Mouse (Mus musculus) liver, adult 2 months (tissue): ENCODE results near the gene Triobp. TPM values are rescaled to one million over a fixed set of nuclear protein-coding genes. Genes with fewer than 3 reads are reported as not detected.

Experiments used
- DNase-seq: peaks from one replicate; pipeline ENCODE4 v3.0.0-alpha.2; 2011; ENCODE audit warnings: low read depth, low spot score; ENCODE audit errors: extremely low read depth
- H3K27ac ChIP-seq: fragments of 200-500 bp; replicated peaks from 2 replicates; pipeline ENCODE4 v1.5.1; 2012; ENCODE audit warnings: low read depth, mild to moderate bottlenecking, control low read depth, inconsistent platforms, low read length; ENCODE audit not compliant: insufficient read depth
- H3K27me3 ChIP-seq: fragments of 200-500 bp; 2 replicates; pipeline ENCODE4 v1.6.1; 2012; ENCODE audit warnings: mild to moderate bottlenecking, moderate library complexity, low read length, inconsistent platforms; ENCODE audit not compliant: control insufficient read depth, insufficient read depth
- H3K36me3 ChIP-seq: fragments of 200-500 bp; 2 replicates; pipeline ENCODE4 v1.6.1; 2012; ENCODE audit warnings: low read length, inconsistent platforms; ENCODE audit not compliant: control insufficient read depth, insufficient read depth
- H3K4me1 ChIP-seq: fragments of 200-500 bp; 2 replicates; pipeline ENCODE4 v1.6.1; 2011; ENCODE audit warnings: low read length; ENCODE audit not compliant: control insufficient read depth, insufficient read depth
- H3K4me3 ChIP-seq: fragments of 200-500 bp; 2 replicates; pipeline ENCODE4 v1.5.1; 2011; ENCODE audit warnings: low read depth, mild to moderate bottlenecking, control low read depth, low read length, moderate library complexity; ENCODE audit not compliant: insufficient read depth
- H3K79me2 ChIP-seq: fragments of 200-500 bp; 2 replicates; pipeline ENCODE4 v1.6.1; 2012; ENCODE audit warnings: inconsistent platforms, mild to moderate bottlenecking, low read length, moderate library complexity; ENCODE audit not compliant: control insufficient read depth, insufficient read depth
- H3K9ac ChIP-seq: fragments of 200-500 bp; 2 replicates; pipeline ENCODE4 v1.6.1; 2012; ENCODE audit warnings: low read depth, mild to moderate bottlenecking, control low read depth, inconsistent platforms, low read length
- CTCF ChIP-seq: fragments of 200-500 bp; IDR thresholded peaks from 2 replicates; pipeline ENCODE4 v1.5.1; 2011; ENCODE audit warnings: low read depth, low read length, control low read depth
- POLR2A ChIP-seq: fragments of 200-500 bp; IDR thresholded peaks from 2 replicates; pipeline ENCODE4 v1.6.1; 2011; ENCODE audit warnings: low read length, control low read depth; ENCODE audit not compliant: insufficient read depth; ENCODE audit errors: extremely low read depth
- WGBS: fragments of 180-500 bp; shearing (Covaris S2); methylation state at CpG from one replicate; pipeline ENCODE4 v1.1.7; 2018; 5-methylcytosine and 5-hydroxymethylcytosine counted together
- polyA plus RNA-seq: library from polyadenylated mRNA; depleted of rRNA; stranded (reverse); fragments of >200 nt; gene quantifications from 2 replicates; pipeline ENCODE4 v1.2.3, GENCODE M21; 2012
- total RNA-seq: library from RNA; depleted of rRNA; stranded (reverse); fragments of >200 nt; gene quantifications from 2 replicates; pipeline ENCODE4 v1.2.3, GENCODE M21; 2014

Triobp gene
- total and polyA plus RNA-seq, 2 experiments, result 11.9 to 19.9 TPM

DNA sequence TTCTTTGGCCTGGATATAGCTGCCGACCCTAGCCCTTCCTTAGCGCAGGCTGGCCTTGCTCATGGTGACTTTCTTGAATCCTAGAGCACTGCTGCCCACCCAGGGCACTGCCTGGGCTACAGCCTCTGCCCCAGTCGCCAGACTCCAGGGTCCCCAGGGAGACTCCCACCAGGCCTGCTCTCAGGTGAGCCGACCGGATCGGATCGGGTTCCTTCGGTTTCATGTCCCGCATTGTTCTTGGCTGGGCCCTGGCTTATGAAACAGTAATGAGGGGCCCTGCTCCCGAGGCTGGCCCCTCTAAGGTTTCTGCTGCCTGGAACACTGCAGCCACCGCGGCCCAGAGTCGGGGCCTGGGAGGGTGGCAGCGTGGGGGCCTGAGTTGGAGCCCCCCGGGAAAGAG is 9.5 kb downstream of the Triobp start:
- Histone ChIP-seq H3K4me3 (no peak overlapping the region), H3K4me1 (no peaks in the 10 kb centered on the region), H3K27ac (no peak overlapping the region), H3K79me2 (no peaks in the 10 kb centered on the region), H3K9ac (no peak overlapping the region), H3K27me3 (no peaks in the 10 kb centered on the region), H3K36me3 (no peaks in the 10 kb centered on the region)
- TF ChIP-seq POLR2A (no peak), CTCF (no peak)
- WGBS, result 76% methylated on average over 15 of the region's 15 CpGs
- DNase-seq, result no peak

DNA sequence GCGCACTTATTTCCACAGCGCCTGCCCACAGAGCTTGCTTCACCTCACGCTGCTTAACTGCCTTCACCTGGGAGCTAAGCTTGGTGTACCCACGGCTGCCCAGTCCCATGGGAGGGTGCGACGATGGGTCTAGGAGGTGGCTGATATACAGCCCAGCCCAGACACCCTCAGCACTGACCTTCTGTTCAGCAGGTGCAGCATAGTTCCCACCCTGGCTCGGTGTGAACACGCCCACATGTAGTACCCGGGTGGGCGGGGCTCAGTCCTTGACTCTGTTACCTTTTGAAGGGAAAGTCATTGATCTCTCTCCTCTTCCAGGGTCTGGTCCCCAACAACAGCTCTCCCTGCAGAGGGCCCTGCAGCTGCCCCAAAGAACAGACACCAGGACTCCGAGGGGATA is 12.0 kb downstream of the Triobp start:
- WGBS, result 80% methylated on average over 11 of the region's 11 CpGs
- Histone ChIP-seq H3K4me3 (no peak overlapping the region), H3K27me3 (no peaks in the 10 kb centered on the region), H3K9ac (no peak overlapping the region), H3K27ac (no peak overlapping the region), H3K4me1 (no peaks in the 10 kb centered on the region), H3K36me3 (no peaks in the 10 kb centered on the region), H3K79me2 (no peaks in the 10 kb centered on the region)
- TF ChIP-seq CTCF, result no peak
- no peak for TF ChIP-seq POLR2A
- DNase-seq, result no peak

DNA sequence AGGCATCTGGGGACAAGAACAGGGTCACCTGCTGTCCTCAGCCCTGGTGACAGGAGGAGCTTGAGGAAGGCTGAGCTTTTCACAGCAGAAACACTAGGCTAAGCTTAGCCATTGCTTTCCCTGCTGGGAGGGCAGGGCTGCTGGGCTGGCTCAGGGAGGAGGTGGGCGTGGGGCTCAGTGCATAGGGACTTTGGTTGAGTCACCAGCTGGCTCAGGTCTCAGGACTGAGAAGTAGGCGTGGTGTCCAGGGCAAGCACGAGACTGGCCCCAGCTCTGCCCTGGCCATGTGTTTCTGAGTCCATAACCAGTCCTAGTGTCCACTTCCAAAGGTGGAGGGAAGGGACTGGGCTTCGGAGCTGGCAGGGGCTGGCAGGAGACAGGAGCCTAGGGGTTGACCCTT is 12.6 kb downstream of the Triobp start:
- no peaks in the 10 kb centered on the region for H3K27me3 ChIP-seq
- no peak for DNase-seq
- no peak overlapping the region for H3K9ac ChIP-seq

DNA sequence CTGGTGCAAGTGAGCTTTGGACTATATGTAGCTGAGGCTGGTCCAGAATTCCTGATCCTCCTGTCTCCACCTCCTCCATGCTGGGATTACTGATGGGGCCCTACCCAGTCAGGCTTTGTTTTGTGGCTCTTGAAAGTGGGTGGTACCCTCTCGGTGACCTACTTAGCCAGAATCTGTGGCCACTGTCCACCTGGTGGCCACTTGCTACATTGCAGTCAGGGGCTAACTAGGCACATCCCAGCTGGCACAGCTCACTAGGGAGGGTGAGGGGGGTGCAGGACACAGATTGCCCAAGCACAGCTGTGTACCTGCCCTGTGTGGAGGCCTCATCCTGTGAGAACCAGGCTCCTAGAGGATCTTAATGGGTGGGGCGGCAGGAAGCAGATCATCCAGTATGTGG is 15.4 kb downstream of the Triobp start:
- Histone ChIP-seq H3K79me2 (no peaks in the 10 kb centered on the region), H3K36me3 (no peaks in the 10 kb centered on the region), H3K27me3 (no peaks in the 10 kb centered on the region), H3K4me1 (no peaks in the 10 kb centered on the region), H3K27ac (no peak overlapping the region), H3K4me3 (no peak overlapping the region), H3K9ac (no peak overlapping the region)
- TF ChIP-seq POLR2A, result no peak
- TF ChIP-seq CTCF, result peak; percentile 90
- 26% methylated on average over 2 of the region's 2 CpGs for WGBS
- DNase-seq, result peak; percentile 43

More for the DNA sequence above, 12.6 kb downstream of the Triobp start:
- H3K4me3 ChIP-seq, result no peak overlapping the region
- H3K27ac ChIP-seq, result no peak overlapping the region
- 45% methylated on average over 4 of the region's 4 CpGs for WGBS
- no peaks in the 10 kb centered on the region for H3K36me3 ChIP-seq
- no peaks in the 10 kb centered on the region for H3K79me2 ChIP-seq
- no peak for TF ChIP-seq POLR2A
- TF ChIP-seq CTCF, result no peak
- H3K4me1 ChIP-seq, result no peaks in the 10 kb centered on the region

DNA sequence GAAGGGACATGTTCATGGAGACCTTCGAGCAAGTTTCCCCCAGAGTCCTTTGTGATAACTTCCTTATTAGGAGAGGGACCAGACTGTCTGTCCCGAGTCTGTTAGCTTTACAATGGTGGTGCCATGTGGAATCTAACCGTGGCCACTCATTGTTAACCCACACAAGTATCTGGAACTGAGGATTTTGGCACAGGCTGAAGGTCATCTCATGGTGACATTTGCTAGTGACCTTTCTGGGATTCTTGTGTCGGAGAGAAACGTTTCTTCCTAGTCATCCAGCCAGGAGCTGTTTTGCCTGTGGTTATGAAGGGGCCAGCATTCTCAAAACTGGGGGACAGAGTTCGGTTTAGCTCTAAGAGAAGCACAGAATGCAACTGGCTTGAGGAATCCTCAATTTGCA is 24.1 kb downstream of the Triobp start:
- H3K27ac ChIP-seq, result no peak overlapping the region
- H3K27me3 ChIP-seq, result 0 out of 2 replicates have a peak, but pooled peaks cover 2% of the 10 kb centered on the region
- no peak overlapping the region for H3K4me3 ChIP-seq
- no peak for TF ChIP-seq CTCF
- no peak for TF ChIP-seq POLR2A
- no peak overlapping the region for H3K9ac ChIP-seq
- H3K36me3 ChIP-seq, result no peaks in the 10 kb centered on the region
- no peak for DNase-seq
- no peaks in the 10 kb centered on the region for H3K79me2 ChIP-seq
- 59% methylated on average over 6 of the region's 6 CpGs for WGBS
- no peaks in the 10 kb centered on the region for H3K4me1 ChIP-seq

DNA sequence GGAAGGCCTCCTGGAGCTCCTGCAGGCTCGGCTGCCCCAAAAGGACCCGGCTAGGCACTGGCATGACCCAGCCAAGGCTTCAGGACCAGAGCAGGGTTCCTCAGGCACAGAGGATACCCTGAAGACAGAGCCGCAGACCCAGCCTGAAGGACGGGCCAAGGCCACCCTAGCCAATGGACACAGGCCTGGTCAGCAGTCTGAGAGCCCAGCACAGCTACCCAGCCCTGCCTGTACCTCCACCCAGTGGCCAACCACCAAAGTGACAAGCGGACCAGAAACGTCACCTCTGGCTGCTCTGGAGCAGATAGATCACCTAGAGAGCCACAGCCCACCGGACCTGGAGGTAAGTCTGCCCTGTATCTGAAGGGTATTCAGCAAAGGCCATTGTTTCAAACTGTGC is 26.4 kb downstream of the Triobp start:
- Histone ChIP-seq H3K36me3 (no peaks in the 10 kb centered on the region), H3K4me1 (peaks cover 3% of the 10 kb centered on the region; the same call in 1 of the 2 replicates), H3K9ac (no peak overlapping the region), H3K27ac (no peak overlapping the region), H3K4me3 (no peak overlapping the region), H3K79me2 (no peaks in the 10 kb centered on the region), H3K27me3 (no peaks in the 10 kb centered on the region)
- no peak for TF ChIP-seq POLR2A
- peak; percentile 40 for TF ChIP-seq CTCF
- no peak for DNase-seq
- WGBS, result 75% methylated on average over 7 of the region's 7 CpGs
